Mouse (Mus musculus): Measurements from ENCODE around the gene Ypel4. TPM values are rescaled to one million over a fixed set of nuclear protein-coding genes. Genes with fewer than 3 reads are reported as not detected.
A peak's percentile ranks its signal among the peaks of the same experiment; 100 is the strongest.

The Ypel4 gene
- polyA plus RNA-seq, 1 experiment from 2014 or later, result 6.2 TPM

- Histone ChIP-seq H3K4me3 (ENCODE audit: low read depth, low read length) (no peak overlapping the region), H3K36me3 (replicated peaks; ENCODE audit: control insufficient read depth, insufficient read depth, low read depth, low read length) (no peaks in the 10 kb centered on the region), H3K27ac (replicated peaks; ENCODE audit: low read depth, low read length) (no peak overlapping the region), H3K9ac (replicated peaks; ENCODE audit: low read length) (no peak overlapping the region), H3K4me1 (ENCODE audit: control insufficient read depth, insufficient read depth, low read length) (no peaks in the 10 kb centered on the region), H3K27me3 (ENCODE audit: control insufficient read depth, insufficient read depth, low read length) (no peaks in the 10 kb centered on the region), H3K4me2 (ENCODE audit: low read depth, low read length) (no peak overlapping the region), H3K9me3 (replicated peaks; ENCODE audit: control insufficient read depth, low read length) (no peaks in the 10 kb centered on the region)
- ATAC-seq (replicated peaks; ENCODE audit: insufficient number of reproducible peaks, low FRiP score, low TSS enrichment, low read depth), result no peak
- no peak for DNase-seq (ENCODE audit: low spot score)
- WGBS, result 58% methylated on average over 7 of the region's 7 CpGs
Measured at GRCm38 (mm10) chr2:84757026-84757682, 23.3 kb downstream of the Ypel4 start.

- H3K36me3 ChIP-seq (replicated peaks; ENCODE audit: control insufficient read depth, insufficient read depth, low read depth, low read length), result no peaks in the 10 kb centered on the region
- peak; percentile 85 for DNase-seq (ENCODE audit: low spot score)
- 1% methylated on average over 2 of the region's 2 CpGs for WGBS
- no peak overlapping the region for H3K4me3 ChIP-seq (ENCODE audit: low read depth, low read length)
- H3K9me3 ChIP-seq (replicated peaks; ENCODE audit: control insufficient read depth, low read length), result no peaks in the 10 kb centered on the region
- no peak overlapping the region for H3K4me2 ChIP-seq (ENCODE audit: low read depth, low read length)
- no peak overlapping the region for H3K9ac ChIP-seq (replicated peaks; ENCODE audit: low read length)
- no peaks in the 10 kb centered on the region for H3K4me1 ChIP-seq (ENCODE audit: control insufficient read depth, insufficient read depth, low read length)
- H3K27ac ChIP-seq (replicated peaks; ENCODE audit: low read depth, low read length), result no peak overlapping the region
- no peaks in the 10 kb centered on the region for H3K27me3 ChIP-seq (ENCODE audit: control insufficient read depth, insufficient read depth, low read length)
- peak; percentile 35; the same call in 1 of the 2 replicates for ATAC-seq (replicated peaks; ENCODE audit: insufficient number of reproducible peaks, low FRiP score, low TSS enrichment, low read depth)
Measured at GRCm38 (mm10) chr2:84758542-84759127, 24.8 kb downstream of the Ypel4 start.

- Histone ChIP-seq H3K27ac (replicated peaks; ENCODE audit: low read depth, low read length) (no peak overlapping the region), H3K9me3 (replicated peaks; ENCODE audit: control insufficient read depth, low read length) (no peaks in the 10 kb centered on the region), H3K27me3 (ENCODE audit: control insufficient read depth, insufficient read depth, low read length) (no peaks in the 10 kb centered on the region), H3K36me3 (replicated peaks; ENCODE audit: control insufficient read depth, insufficient read depth, low read depth, low read length) (no peaks in the 10 kb centered on the region), H3K4me2 (ENCODE audit: low read depth, low read length) (no peak overlapping the region), H3K9ac (replicated peaks; ENCODE audit: low read length) (no peak overlapping the region), H3K4me3 (ENCODE audit: low read depth, low read length) (no peak overlapping the region), H3K4me1 (ENCODE audit: control insufficient read depth, insufficient read depth, low read length) (no peaks in the 10 kb centered on the region)
- no peak for DNase-seq (ENCODE audit: low spot score)
- WGBS, result 64% methylated on average over 8 of the region's 8 CpGs
- ATAC-seq (replicated peaks; ENCODE audit: insufficient number of reproducible peaks, low FRiP score, low TSS enrichment, low read depth), result no peak
Measured at GRCm38 (mm10) chr2:84760777-84761176, 26.9 kb downstream of the Ypel4 start.

- Histone ChIP-seq H3K4me2 (ENCODE audit: low read depth, low read length) (no peak overlapping the region), H3K9me3 (replicated peaks; ENCODE audit: control insufficient read depth, low read length) (no peaks in the 10 kb centered on the region), H3K4me1 (ENCODE audit: control insufficient read depth, insufficient read depth, low read length) (no peaks in the 10 kb centered on the region), H3K4me3 (ENCODE audit: low read depth, low read length) (no peak overlapping the region), H3K27me3 (ENCODE audit: control insufficient read depth, insufficient read depth, low read length) (no peaks in the 10 kb centered on the region), H3K9ac (replicated peaks; ENCODE audit: low read length) (no peak overlapping the region), H3K27ac (replicated peaks; ENCODE audit: low read depth, low read length) (no peak overlapping the region), H3K36me3 (replicated peaks; ENCODE audit: control insufficient read depth, insufficient read depth, low read depth, low read length) (no peaks in the 10 kb centered on the region)
- no peak for ATAC-seq (replicated peaks; ENCODE audit: insufficient number of reproducible peaks, low FRiP score, low TSS enrichment, low read depth)
- WGBS, result 83% methylated on average over 3 of the region's 3 CpGs
- DNase-seq (ENCODE audit: low spot score), result no peak
Measured at GRCm38 (mm10) chr2:84761309-84761708, 27.5 kb downstream of the Ypel4 start.

GRCm38 (mm10) chr2:84761840-84762239 is 28.0 kb downstream of the Ypel4 start:
- H3K9me3 ChIP-seq (replicated peaks; ENCODE audit: control insufficient read depth, low read length), result no peaks in the 10 kb centered on the region
- H3K27me3 ChIP-seq (ENCODE audit: control insufficient read depth, insufficient read depth, low read length), result no peaks in the 10 kb centered on the region
- H3K4me3 ChIP-seq (ENCODE audit: low read depth, low read length), result no peak overlapping the region
- H3K36me3 ChIP-seq (replicated peaks; ENCODE audit: control insufficient read depth, insufficient read depth, low read depth, low read length), result no peaks in the 10 kb centered on the region
- DNase-seq (ENCODE audit: low spot score), result no peak
- no peak overlapping the region for H3K27ac ChIP-seq (replicated peaks; ENCODE audit: low read depth, low read length)
- no peak overlapping the region for H3K9ac ChIP-seq (replicated peaks; ENCODE audit: low read length)
- H3K4me1 ChIP-seq (ENCODE audit: control insufficient read depth, insufficient read depth, low read length), result no peaks in the 10 kb centered on the region
- ATAC-seq (replicated peaks; ENCODE audit: insufficient number of reproducible peaks, low FRiP score, low TSS enrichment, low read depth), result no peak
- WGBS, result 84% methylated on average over 1 of the region's 1 CpGs
- no peak overlapping the region for H3K4me2 ChIP-seq (ENCODE audit: low read depth, low read length)

- WGBS, result 42% methylated on average over 4 of the region's 4 CpGs
- H3K4me1 ChIP-seq (ENCODE audit: control insufficient read depth, insufficient read depth, low read length), result no peaks in the 10 kb centered on the region
- H3K9me3 ChIP-seq (replicated peaks; ENCODE audit: control insufficient read depth, low read length), result no peaks in the 10 kb centered on the region
- no peak overlapping the region for H3K4me3 ChIP-seq (ENCODE audit: low read depth, low read length)
- H3K36me3 ChIP-seq (replicated peaks; ENCODE audit: control insufficient read depth, insufficient read depth, low read depth, low read length), result no peaks in the 10 kb centered on the region
- DNase-seq (ENCODE audit: low spot score) (no peak), ATAC-seq (replicated peaks; ENCODE audit: insufficient number of reproducible peaks, low FRiP score, low TSS enrichment, low read depth) (no peak)
- H3K27me3 ChIP-seq (ENCODE audit: control insufficient read depth, insufficient read depth, low read length), result no peaks in the 10 kb centered on the region
- H3K27ac ChIP-seq (replicated peaks; ENCODE audit: low read depth, low read length), result no peak overlapping the region
- H3K4me2 ChIP-seq (ENCODE audit: low read depth, low read length), result no peak overlapping the region
- H3K9ac ChIP-seq (replicated peaks; ENCODE audit: low read length), result no peak overlapping the region
Measured at GRCm38 (mm10) chr2:84762295-84762694, 28.4 kb downstream of the Ypel4 start.

GRCm38 (mm10) chr2:84762818-84763217 is 29.0 kb downstream of the Ypel4 start:
- H3K27me3 ChIP-seq (ENCODE audit: control insufficient read depth, insufficient read depth, low read length), result no peaks in the 10 kb centered on the region
- no peaks in the 10 kb centered on the region for H3K36me3 ChIP-seq (replicated peaks; ENCODE audit: control insufficient read depth, insufficient read depth, low read depth, low read length)
- no peak overlapping the region for H3K9ac ChIP-seq (replicated peaks; ENCODE audit: low read length)
- ATAC-seq (replicated peaks; ENCODE audit: insufficient number of reproducible peaks, low FRiP score, low TSS enrichment, low read depth) (no peak), DNase-seq (ENCODE audit: low spot score) (no peak)
- no peak overlapping the region for H3K4me3 ChIP-seq (ENCODE audit: low read depth, low read length)
- H3K4me2 ChIP-seq (ENCODE audit: low read depth, low read length), result no peak overlapping the region
- H3K4me1 ChIP-seq (ENCODE audit: control insufficient read depth, insufficient read depth, low read length), result no peaks in the 10 kb centered on the region
- no peaks in the 10 kb centered on the region for H3K9me3 ChIP-seq (replicated peaks; ENCODE audit: control insufficient read depth, low read length)
- H3K27ac ChIP-seq (replicated peaks; ENCODE audit: low read depth, low read length), result no peak overlapping the region
- 80% methylated on average over 1 of the region's 1 CpGs for WGBS

- H3K27ac ChIP-seq (replicated peaks; ENCODE audit: low read depth, low read length), result no peak overlapping the region
- no peaks in the 10 kb centered on the region for H3K9me3 ChIP-seq (replicated peaks; ENCODE audit: control insufficient read depth, low read length)
- H3K4me2 ChIP-seq (ENCODE audit: low read depth, low read length), result no peak overlapping the region
- H3K4me3 ChIP-seq (ENCODE audit: low read depth, low read length), result no peak overlapping the region
- H3K9ac ChIP-seq (replicated peaks; ENCODE audit: low read length), result no peak overlapping the region
- DNase-seq (ENCODE audit: low spot score) (no peak), ATAC-seq (replicated peaks; ENCODE audit: insufficient number of reproducible peaks, low FRiP score, low TSS enrichment, low read depth) (no peak)
- H3K4me1 ChIP-seq (ENCODE audit: control insufficient read depth, insufficient read depth, low read length), result peaks cover 3% of the 10 kb centered on the region; the same call in 1 of the 2 replicates
- 81% methylated on average over 6 of the region's 6 CpGs for WGBS
- H3K36me3 ChIP-seq (replicated peaks; ENCODE audit: control insufficient read depth, insufficient read depth, low read depth, low read length), result no peaks in the 10 kb centered on the region
- no peaks in the 10 kb centered on the region for H3K27me3 ChIP-seq (ENCODE audit: control insufficient read depth, insufficient read depth, low read length)
Measured at GRCm38 (mm10) chr2:84770501-84770900, 36.6 kb downstream of the Ypel4 start.

Data from embryonic facial prominence, embryonic 11.5 days (tissue).